Mouse (Mus musculus) neural tube, embryonic 12.5 days (tissue): ENCODE data around the gene Slc25a31. TPM values are rescaled to one million over a fixed set of nuclear protein-coding genes. Genes with fewer than 3 reads are reported as not detected.
A peak's percentile ranks its signal among the peaks of the same experiment; 100 is the strongest.

ENCODE experiments used
- ATAC-seq: fragments of 200-750 bp; cut with Nextera tagmentation; 2 replicates; pipeline ENCODE4 v1.8.0; 2017; ENCODE audit warnings: low read depth, mild to moderate bottlenecking, moderate TSS enrichment, moderate library complexity; ENCODE audit not compliant: low FRiP score
- H3K27ac ChIP-seq: fragments of 300-500 bp; sonication (generic); 2 replicates; pipeline ENCODE4 v1.5.1; 2016
- H3K27me3 ChIP-seq: fragments of 300-500 bp; sonication (generic); replicated peaks from 2 replicates; pipeline ENCODE4 v1.6.1; 2016; ENCODE audit warnings: mild to moderate bottlenecking
- H3K36me3 ChIP-seq: fragments of 300-500 bp; sonication (generic); 2 replicates; pipeline ENCODE4 v1.6.1; 2016; ENCODE audit warnings: mild to moderate bottlenecking
- H3K4me1 ChIP-seq: fragments of 300-500 bp; sonication (generic); 2 replicates; pipeline ENCODE4 v1.6.1; 2016
- H3K4me2 ChIP-seq: fragments of 300-500 bp; sonication (generic); replicated peaks from 2 replicates; pipeline ENCODE4 v1.6.1; 2016; ENCODE audit warnings: mild to moderate bottlenecking
- H3K4me3 ChIP-seq: fragments of 300-500 bp; sonication (generic); 2 replicates; pipeline ENCODE4 v1.5.1; 2016
- H3K9ac ChIP-seq: fragments of 300-500 bp; sonication (generic); 2 replicates; pipeline ENCODE4 v1.6.1; 2016; ENCODE audit warnings: mild to moderate bottlenecking
- H3K9me3 ChIP-seq: fragments of 300-500 bp; sonication (generic); 2 replicates; pipeline ENCODE4 v1.6.1; 2016; ENCODE audit warnings: mild to moderate bottlenecking
- WGBS: fragments of 180-500 bp; shearing (Covaris S2); methylation state at CpG from one replicate; pipeline ENCODE4 v1.1.7; 2016; 5-methylcytosine and 5-hydroxymethylcytosine counted together
- polyA plus RNA-seq: library from polyadenylated mRNA; unstranded; fragments of >200 nt; fragmentation: Nextera tagmentation; extraction: Ambion mirVana; gene quantifications from 2 replicates; pipeline ENCODE4 v1.2.1, GENCODE M21; 2016

Slc25a31 gene
- polyA plus RNA-seq, 1 experiment from 2014 or later, result 0.09 TPM

DNA sequence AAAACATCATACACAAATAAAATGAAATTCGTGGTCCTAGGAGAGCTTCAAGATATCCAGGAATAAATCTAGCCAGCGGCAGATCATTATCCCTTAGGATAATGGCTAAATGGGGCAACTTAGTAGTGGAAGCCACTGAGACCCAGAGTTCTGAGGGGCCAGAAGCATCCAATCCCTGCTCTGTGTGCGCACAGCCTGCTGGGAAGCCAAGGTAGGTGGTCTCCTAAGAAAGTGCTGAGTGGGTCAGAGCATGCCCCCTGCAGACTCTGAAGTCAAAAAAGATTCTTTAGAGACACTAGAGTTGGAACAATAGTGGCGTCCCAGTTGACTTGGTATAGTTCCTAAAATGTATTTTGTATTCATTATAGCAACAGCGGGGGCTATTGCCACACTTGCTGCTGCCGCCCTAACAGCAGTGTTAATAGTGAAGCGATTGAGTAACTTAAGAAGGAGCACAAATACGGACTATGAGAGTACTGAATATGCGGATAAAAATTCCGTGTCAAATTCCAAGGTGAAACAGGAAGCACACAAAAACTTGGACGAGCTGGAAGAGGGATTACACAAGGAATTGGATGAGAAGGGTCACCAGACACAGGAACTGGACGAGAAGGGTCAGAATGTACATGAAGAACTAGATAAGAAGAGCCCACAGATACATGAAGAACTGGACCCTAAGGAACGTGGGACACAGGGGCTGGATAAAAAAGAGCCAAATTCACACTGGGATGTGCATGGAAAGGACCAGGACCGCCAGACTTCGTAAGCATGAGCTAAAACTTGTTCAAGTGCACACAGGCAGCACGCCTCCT is 35.6 kb downstream of the Slc25a31 start, which contains the start of gene Hspa4l:
TSS of gene Hspa4l (plus strand) at position 472 of the 812 bp plus-strand sequence.
- no peak for ATAC-seq
- H3K27me3 ChIP-seq, result no peaks in the 10 kb centered on the region
- no peaks in the 10 kb centered on the region for H3K9me3 ChIP-seq
- peak within 1 kb of the TSS; percentile 84 for H3K9ac ChIP-seq
- WGBS, result 24% methylated on average over 16 of the region's 16 CpGs
- no peaks in the 10 kb centered on the region for H3K36me3 ChIP-seq
- peak within 1 kb of the TSS; percentile 83 for H3K4me3 ChIP-seq
- peak within 1 kb of the TSS; percentile 86 for H3K27ac ChIP-seq
- H3K4me1 ChIP-seq, result peaks cover 12% of the 10 kb centered on the region
- peak within 1 kb of the TSS; percentile 72 for H3K4me2 ChIP-seq

GRCm38 (mm10) chr3:40744836-40745660 is 36.4 kb downstream of the Slc25a31 start:
- H3K27me3 ChIP-seq, result no peaks in the 10 kb centered on the region
- ATAC-seq, result peak; percentile 96
- H3K27ac ChIP-seq, result peak overlapping the region; percentile 86
- peak overlapping the region; percentile 83 for H3K4me3 ChIP-seq
- no peaks in the 10 kb centered on the region for H3K36me3 ChIP-seq
- H3K9me3 ChIP-seq, result no peaks in the 10 kb centered on the region
- peak overlapping the region; percentile 84 for H3K9ac ChIP-seq
- peaks cover 12% of the 10 kb centered on the region for H3K4me1 ChIP-seq
- H3K4me2 ChIP-seq, result peak overlapping the region; percentile 72
- WGBS, result under 1% methylated on average over 73 of the region's 93 CpGs

GRCm38 (mm10) chr3:40745661-40746547 is 37.2 kb downstream of the Slc25a31 start:
- peak overlapping the region; percentile 86 for H3K27ac ChIP-seq
- peaks cover 12% of the 10 kb centered on the region for H3K4me1 ChIP-seq
- peak overlapping the region; percentile 84 for H3K9ac ChIP-seq
- H3K4me3 ChIP-seq, result peak overlapping the region; percentile 83
- ATAC-seq, result peak; percentile 70
- WGBS, result 3% methylated on average over 37 of the region's 37 CpGs
- H3K36me3 ChIP-seq, result no peaks in the 10 kb centered on the region
- H3K9me3 ChIP-seq, result no peaks in the 10 kb centered on the region
- no peaks in the 10 kb centered on the region for H3K27me3 ChIP-seq
- peak overlapping the region; percentile 72 for H3K4me2 ChIP-seq

DNA sequence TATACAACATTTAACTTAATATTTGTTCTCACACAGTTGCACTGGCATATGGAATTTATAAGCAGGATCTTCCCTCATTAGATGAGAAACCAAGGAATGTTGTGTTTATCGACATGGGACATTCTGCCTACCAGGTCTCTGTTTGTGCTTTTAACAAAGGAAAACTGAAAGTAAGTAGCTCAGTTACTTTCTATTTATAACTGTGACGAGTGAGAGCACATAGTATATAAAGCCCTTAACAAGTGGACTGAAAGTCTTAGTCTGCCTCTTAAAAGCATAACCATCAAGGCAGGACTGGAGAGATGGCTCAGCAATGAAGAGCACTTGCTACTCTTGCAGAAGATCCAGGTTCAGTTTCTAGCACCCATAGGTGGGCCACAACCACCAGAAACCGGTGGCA is 52.1 kb downstream of the Slc25a31 start:
- no peaks in the 10 kb centered on the region for H3K4me1 ChIP-seq
- H3K36me3 ChIP-seq, result peaks cover 35% of the 10 kb centered on the region
- no peaks in the 10 kb centered on the region for H3K9me3 ChIP-seq
- no peak overlapping the region for H3K27ac ChIP-seq
- 96% methylated on average over 3 of the region's 3 CpGs for WGBS
- no peak overlapping the region for H3K4me2 ChIP-seq
- no peaks in the 10 kb centered on the region for H3K27me3 ChIP-seq
- H3K4me3 ChIP-seq, result no peak overlapping the region
- H3K9ac ChIP-seq, result no peak overlapping the region
- ATAC-seq, result no peak

- H3K4me3 ChIP-seq, result no peak overlapping the region
- no peak for ATAC-seq
- peaks cover 34% of the 10 kb centered on the region for H3K36me3 ChIP-seq
- no peaks in the 10 kb centered on the region for H3K27me3 ChIP-seq
- H3K9me3 ChIP-seq, result no peaks in the 10 kb centered on the region
- H3K9ac ChIP-seq, result no peak overlapping the region
- H3K4me1 ChIP-seq, result no peaks in the 10 kb centered on the region
- WGBS, result 91% methylated on average over 2 of the region's 2 CpGs
- no peak overlapping the region for H3K27ac ChIP-seq
- H3K4me2 ChIP-seq, result no peak overlapping the region
These were observed 52.7 kb downstream of the Slc25a31 start for GRCm38 (mm10) chr3:40761312-40761711.

Other genes starting within 250 kb of the Slc25a31 start
- gene Intu, start 177.6 kb upstream of the Slc25a31 start, polyA plus RNA-seq, result 4.2 and 5.1 TPM in 2 replicates
- gene Hspa4l, start 35.6 kb downstream of the Slc25a31 start, polyA plus RNA-seq, result 59.4 and 64.4 TPM in 2 replicates
- gene Plk4, start 91.2 kb downstream of the Slc25a31 start, polyA plus RNA-seq, result 37.1 and 43.0 TPM in 2 replicates
- gene Mfsd8, start 138.0 kb downstream of the Slc25a31 start, polyA plus RNA-seq, result 9.4 and 9.6 TPM in 2 replicates
- 12.2 and 14.4 TPM in 2 replicates for gene Abhd18, start 138.1 kb downstream of the Slc25a31 start, polyA plus RNA-seq
- 0.26 and 0.37 TPM in 2 replicates for gene 1700034I23Rik, start 193.7 kb downstream of the Slc25a31 start, polyA plus RNA-seq
- 4.3 TPM in 2 replicates for gene Larp1b, start 241.0 kb downstream of the Slc25a31 start, polyA plus RNA-seq